Mouse (Mus musculus): ENCODE measurements around the gene Sgpl1.
A peak's percentile ranks its signal among the peaks of the same experiment; 100 is the strongest.
"Not testable (repeated sequence)": the region's sequence is repeated elsewhere in the genome, so short reads cannot be mapped to it uniquely, and the experiment has no call there.

Gene Sgpl1

DNA sequence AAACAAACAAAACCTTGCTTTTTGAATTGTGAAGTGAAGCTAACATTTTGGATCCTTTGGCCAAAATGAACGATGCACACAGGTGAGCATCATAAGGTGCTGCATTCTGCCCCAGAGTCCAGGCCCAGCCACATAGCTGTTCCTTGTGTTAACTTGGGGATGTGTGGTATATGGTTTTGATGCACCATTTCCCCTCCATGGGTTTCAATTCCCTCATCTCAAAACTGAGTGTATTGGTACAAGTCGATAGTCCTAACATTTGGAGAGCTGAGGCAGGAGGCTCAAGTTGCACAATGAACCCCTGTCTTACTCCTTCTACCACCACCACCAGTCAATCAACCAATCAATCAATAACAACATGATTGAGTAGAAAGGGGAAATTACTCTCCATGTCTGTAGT lies 8.9 kb upstream of the Sgpl1 start:
- no peak for DNase-seq (ENCODE audit: extremely low read depth, low read depth)

DNA sequence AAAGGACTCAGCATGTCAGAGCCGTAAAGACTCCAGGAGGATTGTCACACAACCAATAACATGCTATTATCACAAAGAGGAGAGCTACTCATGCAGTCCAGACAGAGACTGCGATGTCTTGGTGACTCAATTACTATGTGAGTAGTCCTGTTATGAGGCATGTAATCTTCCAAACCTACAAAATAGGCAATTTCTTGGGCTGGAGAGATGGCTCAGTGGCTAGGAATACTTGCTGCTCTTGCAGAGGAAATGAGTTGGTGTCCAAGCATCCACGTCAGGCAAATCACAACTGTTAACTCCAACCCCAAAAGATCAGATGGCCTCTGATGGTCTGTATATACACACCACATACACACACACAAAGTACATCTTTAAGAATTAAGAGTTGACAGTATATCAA lies 8.1 kb upstream of the Sgpl1 start:
- no peak for DNase-seq (ENCODE audit: extremely low read depth, low read depth)

DNA sequence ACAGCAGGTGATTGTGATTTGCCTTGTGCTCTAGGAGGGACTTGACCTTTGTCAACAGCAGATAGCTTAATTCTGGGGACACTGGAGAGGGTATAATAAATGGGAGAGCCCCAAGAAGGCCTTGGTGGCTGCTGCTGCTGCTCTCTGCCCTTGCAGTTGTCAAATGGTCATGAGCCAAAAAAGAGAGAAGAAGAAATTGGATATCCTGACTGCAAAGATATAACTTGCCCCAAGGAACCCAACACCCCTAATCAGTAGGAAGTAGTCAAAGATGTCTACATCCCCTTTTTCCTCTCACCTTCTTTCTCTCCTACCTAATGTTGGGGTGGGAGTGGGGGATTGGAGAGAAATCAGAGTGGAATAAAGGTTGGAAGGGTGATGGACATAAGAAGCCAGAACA lies 4.6 kb upstream of the Sgpl1 start:
- DNase-seq (ENCODE audit: extremely low read depth, low read depth), result no peak

DNA sequence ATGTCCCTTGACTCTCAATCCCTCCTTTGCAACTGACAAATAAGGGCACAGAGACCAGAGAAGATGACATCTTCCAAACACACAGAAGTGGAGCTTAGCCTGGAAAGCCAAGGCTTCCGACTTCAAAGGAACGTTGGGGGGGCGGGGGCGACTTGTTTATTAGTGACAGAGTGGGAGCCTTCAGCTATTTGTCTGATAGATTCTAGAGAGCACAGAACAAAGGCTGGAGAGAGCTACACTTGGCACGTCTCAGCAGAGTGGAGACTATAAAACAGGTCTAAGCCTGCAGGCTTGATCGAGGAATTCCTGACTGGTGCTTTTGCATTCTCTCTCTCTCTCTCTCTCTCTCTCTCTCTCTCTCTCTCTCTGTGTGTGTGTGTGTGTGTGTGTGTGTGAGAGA lies 3.1 kb upstream of the Sgpl1 start:
- no peak for DNase-seq (ENCODE audit: extremely low read depth, low read depth)

DNA sequence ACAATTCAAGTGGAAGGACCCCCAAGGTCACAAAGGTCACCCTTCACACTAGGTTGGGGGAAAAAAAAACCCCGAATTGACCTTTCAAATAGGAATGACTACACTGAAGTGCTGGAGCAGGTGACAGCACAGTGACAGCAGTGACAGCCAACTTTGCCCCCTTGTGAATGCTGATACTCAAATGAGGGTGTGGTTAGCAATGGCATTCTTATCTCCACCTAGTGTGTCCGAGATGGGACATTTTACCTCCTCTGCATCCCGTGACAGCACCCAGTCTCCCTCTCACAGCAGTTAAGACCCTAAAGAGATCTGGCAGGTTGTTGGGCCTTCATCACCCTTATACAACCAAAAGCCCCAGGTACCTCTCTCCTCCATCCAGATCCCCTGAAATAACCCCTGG lies 2.0 kb upstream of the Sgpl1 start:
- DNase-seq (ENCODE audit: extremely low read depth, low read depth), result no peak

DNA sequence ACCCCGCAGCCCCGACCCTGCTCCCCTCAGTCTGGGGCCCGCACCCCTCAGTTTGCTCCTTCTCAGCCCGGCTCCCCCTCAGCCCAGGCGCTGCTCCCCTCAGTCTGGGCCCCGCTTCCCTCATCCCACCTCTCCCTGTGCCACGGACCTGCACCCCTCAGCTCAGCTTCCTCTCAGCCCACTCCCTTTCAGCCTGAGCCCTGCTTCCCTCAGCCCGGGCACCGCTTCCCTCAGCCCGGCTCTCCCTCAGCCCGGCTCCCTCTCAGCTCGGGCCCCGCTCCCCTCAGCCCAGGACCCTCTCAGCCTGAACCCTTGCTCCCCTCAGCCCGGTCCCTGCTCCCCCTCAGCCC lies 721 bp downstream of the Sgpl1 start:
- no peak for DNase-seq (ENCODE audit: extremely low read depth, low read depth)

DNA sequence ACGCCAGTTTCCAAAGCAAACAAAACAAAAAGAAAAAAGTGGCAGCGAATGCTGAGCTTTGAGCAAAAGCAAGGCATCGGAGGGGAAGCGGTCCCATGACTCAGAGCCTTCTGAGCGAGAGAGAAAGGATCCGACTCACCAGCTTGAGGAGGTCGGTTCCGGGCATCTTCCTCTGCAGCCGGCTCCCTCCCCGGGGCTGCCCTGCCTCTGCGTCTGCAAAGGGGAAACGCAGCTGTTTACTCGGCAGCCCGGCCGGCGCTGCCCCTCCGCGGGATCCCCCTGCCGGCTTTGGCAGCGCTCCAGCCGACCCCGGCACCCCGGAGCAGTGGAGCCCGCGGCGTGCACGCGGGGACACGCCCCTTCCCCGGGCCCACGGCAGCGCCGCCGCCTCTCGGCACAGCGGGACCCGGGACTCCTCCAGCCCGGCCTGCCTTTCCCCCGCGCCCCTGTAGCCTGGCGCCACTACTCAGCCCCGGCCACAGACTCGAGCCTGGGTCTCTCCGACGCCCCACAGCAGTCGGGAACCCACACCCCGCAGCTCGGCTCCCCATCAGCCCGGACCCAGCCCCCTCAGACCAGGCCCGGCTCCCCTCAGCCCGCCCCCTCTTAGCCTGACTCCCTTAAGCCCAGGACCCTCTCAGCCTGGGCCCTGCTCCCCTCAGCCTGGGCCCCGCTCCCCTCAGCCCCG lies 1.2 kb downstream of the Sgpl1 start:
- no peak for DNase-seq (ENCODE audit: extremely low read depth, low read depth)

DNA sequence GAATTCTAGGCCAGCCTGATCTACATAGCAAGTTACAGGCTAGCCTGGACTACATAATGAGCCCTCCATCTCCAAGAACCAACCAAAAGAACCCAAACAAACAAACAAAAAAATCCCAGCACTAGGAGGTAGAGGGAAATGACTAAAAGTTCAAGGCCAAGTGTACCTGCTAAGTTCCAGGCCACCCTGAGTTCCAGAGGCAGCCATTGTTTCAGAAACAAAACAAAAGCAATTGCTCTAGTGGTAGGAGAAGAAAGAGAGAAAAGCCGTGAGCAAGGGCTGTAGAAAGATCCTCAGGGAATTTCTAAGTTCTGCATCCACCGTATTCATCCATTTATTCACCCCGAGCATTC lies 1.8 kb downstream of the Sgpl1 start:
- no peak for DNase-seq (ENCODE audit: extremely low read depth, low read depth)

DNA sequence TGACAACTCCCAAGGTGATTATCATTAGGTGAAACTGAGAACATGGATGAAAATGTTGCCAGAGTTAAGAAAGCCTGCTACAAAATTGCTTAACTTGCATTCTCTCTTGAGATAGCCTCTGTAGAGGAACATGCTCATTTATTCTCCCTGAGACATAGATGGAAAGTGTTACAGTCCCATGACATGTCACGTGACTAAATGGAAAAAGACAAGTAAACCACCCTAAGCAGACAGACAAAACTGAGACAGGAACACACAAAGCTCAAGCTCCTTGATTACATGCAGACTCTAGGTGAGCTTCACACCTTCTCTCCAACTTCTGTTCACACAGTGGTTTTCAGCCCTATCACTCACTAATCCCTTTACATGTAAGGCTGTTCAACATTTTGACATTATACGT lies 4.2 kb downstream of the Sgpl1 start:
- DNase-seq (ENCODE audit: extremely low read depth, low read depth), result no peak

DNA sequence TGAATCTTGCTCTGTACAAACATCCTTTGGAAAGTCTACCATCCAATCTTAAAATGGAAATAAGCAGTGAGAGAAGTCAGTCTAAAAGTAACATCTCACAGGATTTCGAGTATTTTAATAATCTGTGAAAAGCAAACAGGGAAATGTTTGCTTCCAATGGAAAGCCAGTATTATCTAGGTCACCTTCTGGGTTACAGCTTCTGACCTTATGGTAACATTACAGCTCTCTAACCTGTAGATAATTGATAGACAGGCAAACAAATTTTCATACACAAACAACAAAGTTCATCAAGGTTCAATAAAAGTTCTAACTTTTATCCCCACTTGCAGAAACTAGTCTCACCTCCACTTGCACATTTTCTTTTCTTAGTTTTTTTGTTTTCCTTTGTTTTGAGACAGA lies 9.9 kb downstream of the Sgpl1 start:
- no peak for DNase-seq (ENCODE audit: extremely low read depth, low read depth)

DNA sequence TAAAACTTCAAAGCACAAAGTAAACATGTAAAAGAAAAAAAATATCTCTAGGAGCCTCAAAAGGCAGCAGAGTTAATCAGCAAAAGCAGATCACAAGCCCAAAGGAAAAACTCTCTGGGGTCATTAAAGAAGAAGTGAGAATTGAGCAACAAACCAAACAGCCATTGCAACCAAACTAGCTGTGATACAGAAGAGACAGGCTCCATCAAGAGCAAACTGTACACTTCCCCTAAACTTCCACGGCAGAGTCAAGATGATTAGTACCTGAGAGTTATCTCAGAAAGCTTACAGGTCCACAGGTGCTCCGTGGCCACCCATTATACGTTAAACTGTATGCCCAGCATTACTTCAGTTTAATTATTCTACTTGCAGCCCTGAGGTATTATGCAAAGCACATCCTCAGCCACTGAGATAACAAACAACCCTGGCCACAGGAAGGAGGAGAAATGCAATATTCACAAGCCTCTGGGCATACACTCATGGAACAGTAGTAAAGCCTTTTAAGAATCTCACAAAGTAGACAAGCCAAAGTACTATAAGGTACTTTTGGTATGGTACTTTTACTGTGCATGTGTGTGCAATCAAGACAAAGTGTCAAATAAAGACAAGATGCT lies 12.2 kb downstream of the Sgpl1 start:
- DNase-seq (ENCODE audit: extremely low read depth, low read depth), result no peak

DNA sequence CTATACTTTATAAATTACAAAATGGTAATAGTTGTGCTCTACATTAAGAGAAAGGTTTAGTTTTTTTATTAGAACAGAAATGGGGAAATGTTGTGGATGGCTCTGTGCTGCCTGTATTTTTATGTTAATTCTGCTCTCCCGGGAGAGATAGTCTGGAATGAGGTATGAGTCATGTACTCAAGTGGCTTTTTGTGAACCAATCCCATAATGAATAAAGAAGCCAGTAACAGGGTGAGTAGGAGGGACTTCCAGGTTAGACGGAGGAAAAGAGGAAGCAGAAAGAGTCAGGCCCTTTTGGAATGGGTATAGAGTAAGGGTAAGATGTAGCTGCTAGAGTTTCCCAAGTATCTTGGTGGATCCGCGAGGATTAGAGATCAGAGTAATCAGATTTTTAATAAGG lies 13.5 kb downstream of the Sgpl1 start:
- DNase-seq (ENCODE audit: extremely low read depth, low read depth), result no peak

DNA sequence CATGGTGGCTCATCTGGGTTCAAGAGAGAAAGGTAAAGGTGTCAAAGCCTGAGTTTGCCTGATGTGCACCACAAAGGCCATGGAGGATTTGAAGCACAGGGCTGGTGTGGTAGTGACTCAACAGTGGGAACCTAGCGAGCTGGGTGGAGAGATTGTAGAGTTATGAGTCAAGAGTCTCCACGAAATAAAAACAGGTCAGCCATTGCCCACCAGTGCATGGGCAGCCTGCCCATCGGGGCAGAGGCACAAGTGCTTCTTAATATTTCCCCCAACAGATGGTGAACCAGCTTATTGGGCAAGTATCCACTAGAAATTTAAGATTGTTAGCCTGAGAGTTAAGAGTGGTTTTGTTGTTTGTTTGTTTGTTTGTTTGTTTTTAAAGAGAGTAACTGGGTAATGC lies 16.5 kb downstream of the Sgpl1 start:
- no peak for DNase-seq (ENCODE audit: extremely low read depth, low read depth)

DNA sequence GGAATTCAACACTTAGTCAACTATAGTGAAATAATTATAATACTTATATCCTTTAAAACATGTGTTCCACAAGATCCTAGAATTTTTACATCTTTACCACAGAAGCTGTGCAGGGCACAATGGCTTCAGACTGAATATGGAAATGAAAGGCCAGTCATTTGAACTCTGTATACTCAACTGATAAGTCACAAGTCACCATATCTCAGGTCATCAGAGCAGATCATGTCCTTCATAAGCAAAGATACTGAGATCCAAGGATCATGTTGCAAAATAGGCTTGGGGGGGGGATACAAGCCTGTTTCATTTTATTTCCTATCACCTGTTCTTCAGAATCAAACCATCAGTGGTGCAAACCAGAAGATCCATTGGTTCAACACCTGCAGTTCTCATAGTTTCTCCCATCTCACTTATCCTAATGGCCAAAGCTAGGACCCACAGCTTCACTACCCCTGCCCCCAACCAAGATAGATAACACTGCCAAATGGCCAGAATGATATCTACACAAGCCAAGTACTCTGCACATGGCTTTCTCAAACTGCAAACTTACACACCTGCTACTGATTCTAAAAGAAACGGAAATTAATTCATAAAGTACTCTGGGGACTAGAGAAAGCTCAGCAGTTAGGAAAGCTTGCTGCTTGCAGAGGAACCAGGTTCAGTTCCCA lies 18.7 kb downstream of the Sgpl1 start:
- DNase-seq (ENCODE audit: extremely low read depth, low read depth), result no peak

DNA sequence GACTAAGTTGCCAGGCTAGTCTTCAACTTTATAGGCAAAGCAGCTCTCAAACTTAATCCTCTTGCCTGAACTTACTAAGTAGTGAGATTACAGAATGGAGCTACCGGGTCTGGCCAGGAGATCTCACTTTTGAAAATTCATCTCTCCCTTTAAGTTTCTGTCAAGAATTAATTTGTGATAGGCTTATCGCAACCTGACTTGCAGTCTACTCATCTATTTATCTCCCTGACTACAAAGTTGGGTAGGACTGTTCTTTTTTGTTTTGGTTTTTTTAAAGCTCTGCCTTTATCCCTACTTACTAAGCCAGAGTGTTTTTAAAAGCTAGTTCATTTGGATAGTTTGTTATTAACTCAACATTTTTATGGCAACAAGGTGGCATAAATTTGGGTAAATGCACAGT lies 23.0 kb downstream of the Sgpl1 start:
- DNase-seq (ENCODE audit: extremely low read depth, low read depth), result no peak

DNA sequence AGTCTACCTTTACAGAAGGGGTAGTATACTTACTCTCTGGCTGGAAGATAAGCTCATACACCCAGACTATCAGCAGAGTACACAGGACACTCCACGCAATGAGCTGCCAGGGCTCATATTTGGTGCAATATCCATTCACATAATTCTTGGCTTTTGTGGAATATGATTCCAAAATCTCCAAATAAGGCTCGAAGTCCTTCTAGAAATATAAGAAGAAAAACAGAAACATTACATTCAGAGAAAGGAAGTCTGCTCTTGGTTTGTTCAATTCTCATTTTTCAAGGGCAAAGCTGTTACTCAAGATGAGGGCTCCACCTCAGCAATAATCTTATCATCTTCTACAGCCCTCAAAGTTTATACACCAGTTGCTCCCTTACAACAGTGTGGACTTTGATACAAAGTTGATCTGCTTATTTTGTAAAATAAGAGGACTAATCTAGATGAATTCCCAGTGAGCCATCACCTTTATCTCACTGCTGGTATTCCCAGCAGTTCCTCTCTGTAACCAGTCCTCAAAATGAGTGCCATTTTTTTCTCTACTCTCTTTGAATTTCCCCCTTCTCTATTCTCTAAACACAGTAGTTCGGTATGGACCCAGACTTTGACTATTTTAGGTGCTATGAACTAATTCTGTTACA lies 24.1 kb downstream of the Sgpl1 start:
- DNase-seq (ENCODE audit: extremely low read depth, low read depth), result no peak

DNA sequence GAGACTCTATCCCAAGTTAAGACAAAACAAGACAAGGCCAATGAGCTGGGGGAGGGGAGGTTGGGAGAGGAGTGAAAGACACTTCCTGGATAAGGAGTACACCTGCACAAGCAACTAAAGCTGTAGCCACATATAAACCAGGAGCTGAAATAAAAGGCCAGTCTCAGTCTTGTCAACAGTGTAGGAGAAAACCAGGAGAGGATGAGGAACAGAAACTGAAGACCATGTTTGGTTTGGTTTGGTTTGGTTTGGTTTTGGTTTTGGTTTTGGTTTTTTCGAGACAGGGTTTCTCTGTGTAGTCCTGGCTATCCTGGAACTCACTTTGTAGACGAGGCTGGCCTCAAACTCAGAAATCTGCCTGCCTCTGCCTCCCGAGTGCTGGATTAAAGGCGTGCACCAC lies 25.8 kb downstream of the Sgpl1 start:
- DNase-seq (ENCODE audit: extremely low read depth, low read depth), result not testable (repeated sequence)

DNA sequence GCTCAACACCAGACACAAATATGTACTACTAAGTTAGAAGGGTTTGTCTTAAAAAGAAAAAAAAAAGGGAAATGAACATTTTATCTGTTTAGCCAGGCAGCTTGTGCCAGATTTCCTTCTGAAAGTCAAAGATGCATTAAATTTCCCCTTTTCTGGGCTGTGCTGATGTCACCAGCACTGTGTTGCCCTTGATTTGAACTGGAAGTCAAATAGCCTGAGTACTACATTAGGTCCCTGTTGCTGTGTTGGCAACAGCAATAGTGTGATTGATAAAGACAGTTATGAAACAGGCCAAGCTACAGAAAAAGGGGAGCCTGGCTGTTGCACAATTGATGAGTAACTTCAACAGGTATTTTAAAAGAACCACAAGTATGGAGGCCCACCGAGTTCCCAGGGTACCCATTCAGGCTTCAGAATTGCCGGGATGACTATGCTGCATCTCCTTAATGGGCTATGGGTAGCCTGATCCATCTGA lies 33.2 kb downstream of the Sgpl1 start:
- peak; percentile 85 for DNase-seq (ENCODE audit: extremely low read depth, low read depth)

DNA sequence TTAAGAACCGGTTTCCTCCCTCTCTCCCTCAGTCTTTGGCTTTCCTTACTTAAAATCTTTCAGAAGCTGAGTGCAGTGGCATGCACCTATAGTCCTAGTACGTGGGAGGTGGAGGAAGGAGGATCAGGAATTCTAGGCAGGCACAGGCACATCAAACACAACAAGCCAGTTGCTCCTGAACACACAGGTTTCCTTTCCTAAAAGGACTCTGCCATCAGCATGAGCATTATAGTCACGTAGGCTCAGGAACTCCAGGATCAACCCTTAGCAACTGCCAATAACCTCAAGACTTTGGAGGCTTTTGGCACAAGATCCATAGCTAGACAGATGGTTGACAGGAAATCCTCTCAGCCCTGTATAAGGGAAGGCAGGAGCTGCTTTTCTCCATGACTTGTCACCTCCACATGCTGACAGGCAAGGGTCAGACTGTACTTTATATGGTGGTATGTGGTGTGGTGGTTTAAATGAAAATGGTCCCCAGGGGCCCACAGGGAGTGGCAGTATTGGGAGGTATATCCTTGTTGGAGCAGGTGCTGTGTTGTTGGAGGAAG lies 43.9 kb downstream of the Sgpl1 start:
- no peak for DNase-seq (ENCODE audit: extremely low read depth, low read depth)

DNA sequence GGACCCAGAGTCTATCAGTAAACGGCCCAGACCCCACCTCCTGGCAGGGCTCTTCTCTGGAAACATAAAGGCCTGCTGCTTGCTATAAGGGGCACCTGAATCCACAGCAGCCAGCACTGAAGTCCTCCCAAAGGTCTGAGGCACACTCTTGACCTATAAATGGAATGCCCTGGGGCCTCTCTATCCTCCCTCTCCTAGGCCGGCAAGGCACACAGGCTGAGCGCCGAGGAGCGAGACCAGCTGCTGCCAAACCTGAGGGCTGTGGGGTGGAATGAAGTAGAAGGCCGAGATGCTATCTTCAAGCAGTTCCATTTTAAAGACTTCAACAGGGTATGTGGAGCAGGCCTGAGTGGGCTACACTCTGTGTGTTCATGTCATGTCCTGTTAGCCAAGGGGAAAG lies 55.6 kb downstream of the Sgpl1 start:
- DNase-seq (ENCODE audit: extremely low read depth, low read depth), result no peak

DNA sequence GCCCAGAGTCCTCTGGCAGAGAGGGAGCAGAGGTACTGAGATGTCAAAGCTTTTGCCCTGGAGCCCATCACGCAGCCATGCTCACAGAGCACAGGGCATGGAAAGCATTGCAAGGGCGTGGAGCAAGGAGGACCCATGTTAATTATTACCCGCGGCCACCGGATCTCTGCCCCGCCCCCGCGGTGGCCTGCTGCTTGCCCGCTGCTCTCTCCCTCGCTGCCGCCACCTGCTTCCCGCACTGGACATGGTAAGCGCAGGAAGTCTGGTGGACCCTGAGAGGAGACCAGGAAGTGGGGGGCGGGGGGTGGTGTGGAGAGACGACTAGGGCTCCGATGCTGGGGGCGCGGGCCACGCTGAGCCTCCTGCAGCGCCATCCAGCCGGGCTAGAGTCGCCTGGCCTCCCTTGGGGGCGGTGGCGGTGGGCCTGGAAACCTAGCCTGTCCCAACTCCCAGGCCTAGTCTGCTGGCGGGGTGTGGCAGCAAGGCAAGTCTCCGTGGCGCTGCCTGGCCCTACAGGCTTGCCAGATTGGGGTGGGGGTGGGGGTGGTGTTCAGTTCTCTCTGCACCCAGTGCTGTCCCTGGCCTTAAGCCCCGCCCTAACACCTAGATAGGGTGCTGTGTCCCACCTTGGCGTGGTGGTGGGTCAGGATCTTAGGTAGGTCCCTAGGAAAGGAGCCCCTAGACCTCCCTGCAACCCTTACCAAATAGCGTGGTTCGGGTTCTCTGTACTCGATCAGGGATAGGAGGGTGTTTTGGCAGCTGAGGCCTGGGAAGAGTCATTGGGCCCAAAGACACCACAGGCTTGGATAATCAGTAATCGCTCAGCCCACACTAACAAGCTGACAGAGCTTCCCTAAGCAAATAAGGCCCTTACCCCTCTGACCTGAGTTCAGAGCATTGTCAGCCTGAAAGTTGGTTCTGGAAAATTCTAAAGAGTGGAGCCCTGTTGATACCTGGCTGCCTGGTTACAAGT lies 58.0 kb downstream of the Sgpl1 start, which contains the start of gene Pcbd1:
Pcbd1 (plus strand) TSS at position 162 of the 973 bp plus-strand sequence.
- no peak for DNase-seq (ENCODE audit: extremely low read depth, low read depth)
